Comparison of ENCODE assay signal across 8 mouse cellular contexts in genomic region chr2:109692266-109693177, GRCm38 (mm10). TPM values are rescaled to one million over a fixed set of nuclear protein-coding genes. Genes with fewer than 3 reads are reported as not detected.
DNase-seq lines count a peak whose midpoint lies in the region; ATAC-seq lines count a peak whose summit lies in the region.

No protein-coding gene starts in this region.

- WGBS in kidney, embryonic 15.5 days, result 3% methylated on average over 34 of the region's 34 CpGs
- WGBS in hindbrain, embryonic 11.5 days, result 4% methylated on average over 34 of the region's 34 CpGs
- WGBS in limb, embryonic 15.5 days, result 2% methylated on average over 34 of the region's 34 CpGs

- no peaks in the 10 kb centered on the region for H3K36me3 ChIP-seq in kidney, embryonic 15.5 days
- no peaks in the 10 kb centered on the region for H3K36me3 ChIP-seq in hindbrain, embryonic 11.5 days (ENCODE audit: control insufficient read depth, insufficient read depth, low read length)
- no peaks in the 10 kb centered on the region for H3K36me3 ChIP-seq in limb, embryonic 15.5 days

- H3K4me1 ChIP-seq in kidney, embryonic 15.5 days, result peaks cover 33% of the 10 kb centered on the region
- H3K4me1 ChIP-seq in hindbrain, embryonic 11.5 days (replicated peaks; ENCODE audit: control insufficient read depth, insufficient read depth, low read length), result 0 out of 2 replicates have a peak, but pooled peaks cover 4% of the 10 kb centered on the region
- H3K4me1 ChIP-seq in limb, embryonic 15.5 days, result peaks cover 27% of the 10 kb centered on the region

- H3K4me2 ChIP-seq in kidney, embryonic 15.5 days, result peak overlapping the region; percentile 94
- H3K4me2 ChIP-seq in hindbrain, embryonic 11.5 days (replicated peaks; ENCODE audit: low read depth, low read length), result peak overlapping the region; percentile 69
- peak overlapping the region; percentile 95 for H3K4me2 ChIP-seq in limb, embryonic 15.5 days

- no peak for ATAC-seq in kidney, embryonic 15.5 days (replicated peaks; ENCODE audit: low FRiP score)
- ATAC-seq in hindbrain, embryonic 11.5 days (ENCODE audit: low FRiP score), result peak; percentile 17; the same call in 1 of the 2 replicates
- no peak for ATAC-seq in limb, embryonic 15.5 days (ENCODE audit: insufficient number of reproducible peaks, low FRiP score, low TSS enrichment, low read depth)

- H3K27me3 ChIP-seq in kidney, embryonic 15.5 days, result peaks cover 74% of the 10 kb centered on the region
- H3K27me3 ChIP-seq in hindbrain, embryonic 11.5 days (ENCODE audit: control insufficient read depth, insufficient read depth, low read length), result no peaks in the 10 kb centered on the region; the same call in 1 of the 2 replicates
- H3K27me3 ChIP-seq in limb, embryonic 15.5 days, result peaks cover 28% of the 10 kb centered on the region

- H3K4me3 ChIP-seq in kidney, embryonic 15.5 days (replicated peaks), result peak overlapping the region; percentile 58
- peak overlapping the region; percentile 39 for H3K4me3 ChIP-seq in hindbrain, embryonic 11.5 days (ENCODE audit: low read depth, low read length)
- H3K4me3 ChIP-seq in limb, embryonic 15.5 days, result peak overlapping the region; percentile 56

- 0 out of 2 replicates have a peak overlapping the region, but pooled peaks have one; percentile 42 for H3K9ac ChIP-seq in kidney, embryonic 15.5 days
- H3K9ac ChIP-seq in hindbrain, embryonic 11.5 days (ENCODE audit: low read depth, low read length), result 0 out of 2 replicates have a peak overlapping the region, but pooled peaks have one; percentile 46
- H3K9ac ChIP-seq in limb, embryonic 15.5 days, result no peak overlapping the region

- H3K9me3 ChIP-seq in kidney, embryonic 15.5 days (replicated peaks), result no peaks in the 10 kb centered on the region
- H3K9me3 ChIP-seq in hindbrain, embryonic 11.5 days (ENCODE audit: control insufficient read depth, low read length), result no peaks in the 10 kb centered on the region
- H3K9me3 ChIP-seq in limb, embryonic 15.5 days, result no peaks in the 10 kb centered on the region

- DNase-seq in kidney, postnatal 4 days, result no peak
- peak; percentile 64 for DNase-seq in cerebellum, adult 9-11 months
- peak; percentile 39 for DNase-seq in hindbrain, embryonic 11.5 days (ENCODE audit: low spot score)
- DNase-seq in right cerebral cortex, adult 2 months (ENCODE audit: low spot score in 2 of 2), result peak; percentile 71 to 72
- DNase-seq in B cell, adult 2 months, result no peak
- DNase-seq in lung, postnatal 14 days, result no peak

- H3K27ac ChIP-seq in kidney, embryonic 15.5 days, result no peak overlapping the region
- H3K27ac ChIP-seq in hindbrain, embryonic 11.5 days (ENCODE audit: low read depth, low read length), result no peak overlapping the region
- no peak overlapping the region for H3K27ac ChIP-seq in limb, embryonic 15.5 days

RNA-seq across cellular contexts. Expression of gene Bdnf, which starts 18.0 kb away (rescaled TPM):
- polyA plus RNA-seq in kidney, embryonic 15.5 days (2015; fragmentation: Nextera tagmentation; extraction: Ambion mirVana), result 0.81 and 1.1 TPM in 2 replicates
- polyA plus RNA-seq in hindbrain, embryonic 11.5 days (2014; fragmentation: Nextera tagmentation; extraction: Ambion mirVana), result 2.8 and 3.0 TPM in 2 replicates
- 2.4 and 3.0 TPM in 2 replicates for polyA plus RNA-seq in limb, embryonic 15.5 days (2015; fragmentation: Nextera tagmentation; extraction: Ambion mirVana)

Comparison
In these comparisons a context has a peak if more than half of its experiments do, and no peak if none do; other contexts are left out.
1. DNase-seq: peak in cerebellum, adult 9-11 months (single experiment), hindbrain, embryonic 11.5 days (single experiment) and right cerebral cortex, adult 2 months (2 of 2); none in kidney, postnatal 4 days (0 of 2), B cell, adult 2 months (0 of 2) and lung, postnatal 14 days (single experiment).
2. Peak in every context shown above with its lines, with median percentiles within 50 percentile points of each other: H3K4me2 ChIP-seq and H3K4me3 ChIP-seq.